Mouse (Mus musculus): Measurements from ENCODE around the gene Gm42669.

Gm42669 gene

GRCm38 (mm10) chr5:107507321-107507720, at the start of gene Gm42669:
Gene Gm42669, plus strand, starts transcription at chr5:107507621.
- no peak for DNase-seq (ENCODE audit: extremely low spot score)

GRCm38 (mm10) chr5:107462147-107463076, 45.0 kb upstream of the Gm42669 start:
- no peak for DNase-seq (ENCODE audit: extremely low spot score)

GRCm38 (mm10) chr5:107466501-107466900, 40.9 kb upstream of the Gm42669 start:
- no peak for DNase-seq (ENCODE audit: extremely low spot score)

GRCm38 (mm10) chr5:107467098-107467497, 40.3 kb upstream of the Gm42669 start:
- DNase-seq (ENCODE audit: extremely low spot score): no peak

- no peak for DNase-seq (ENCODE audit: extremely low spot score)
Measured at GRCm38 (mm10) chr5:107470600-107471329, 36.7 kb upstream of the Gm42669 start.

- DNase-seq (ENCODE audit: extremely low spot score): no peak
Measured at GRCm38 (mm10) chr5:107480194-107480593, 27.2 kb upstream of the Gm42669 start.

GRCm38 (mm10) chr5:107488996-107489395, 18.4 kb upstream of the Gm42669 start:
- no peak for DNase-seq (ENCODE audit: extremely low spot score)

- no peak for DNase-seq (ENCODE audit: extremely low spot score)
Measured at GRCm38 (mm10) chr5:107491036-107491435, 16.4 kb upstream of the Gm42669 start.

- no peak for DNase-seq (ENCODE audit: extremely low spot score)
Measured at GRCm38 (mm10) chr5:107492471-107492870, 14.9 kb upstream of the Gm42669 start.

- DNase-seq (ENCODE audit: extremely low spot score): no peak
Measured at GRCm38 (mm10) chr5:107494759-107495158, 12.7 kb upstream of the Gm42669 start.

- no peak for DNase-seq (ENCODE audit: extremely low spot score)
Measured at GRCm38 (mm10) chr5:107496047-107496446, 11.4 kb upstream of the Gm42669 start.

GRCm38 (mm10) chr5:107497519-107498501, 9.6 kb upstream of the Gm42669 start:
- no peak for DNase-seq (ENCODE audit: extremely low spot score)

- DNase-seq (ENCODE audit: extremely low spot score): no peak
Measured at GRCm38 (mm10) chr5:107498806-107499310, 8.6 kb upstream of the Gm42669 start.

- DNase-seq (ENCODE audit: extremely low spot score): no peak
Measured at GRCm38 (mm10) chr5:107499891-107500535, 7.4 kb upstream of the Gm42669 start.

- DNase-seq (ENCODE audit: extremely low spot score): no peak
Measured at GRCm38 (mm10) chr5:107500741-107501140, 6.7 kb upstream of the Gm42669 start.

- DNase-seq (ENCODE audit: extremely low spot score): no peak
Measured at GRCm38 (mm10) chr5:107510503-107510902, 3.1 kb downstream of the Gm42669 start.

GRCm38 (mm10) chr5:107511326-107511725, 3.9 kb downstream of the Gm42669 start:
- no peak for DNase-seq (ENCODE audit: extremely low spot score)

GRCm38 (mm10) chr5:107513583-107513982, 6.2 kb downstream of the Gm42669 start:
- peak; percentile 31 for DNase-seq (ENCODE audit: extremely low spot score)

- DNase-seq (ENCODE audit: extremely low spot score): no peak
Measured at GRCm38 (mm10) chr5:107515453-107515852, 8.0 kb downstream of the Gm42669 start.

GRCm38 (mm10) chr5:107516087-107516486, 8.7 kb downstream of the Gm42669 start:
- no peak for DNase-seq (ENCODE audit: extremely low spot score)

- DNase-seq (ENCODE audit: extremely low spot score): no peak
Measured at GRCm38 (mm10) chr5:107518602-107519001, 11.2 kb downstream of the Gm42669 start.
